Mouse (Mus musculus) intestine, embryonic 15.5 days (tissue): Measurements from ENCODE around the gene Spry1. TPM values are rescaled to one million over a fixed set of nuclear protein-coding genes. Genes with fewer than 3 reads are reported as not detected.
A peak's percentile ranks its signal among the peaks of the same experiment; 100 is the strongest.

Experiments used
- ATAC-seq: fragments of 200-750 bp; cut with Nextera tagmentation; 2 replicates; pipeline ENCODE4 v1.8.0; 2017; ENCODE audit warnings: moderate TSS enrichment, moderate library complexity
- H3K27ac ChIP-seq: fragments of 300-500 bp; sonication (generic); 2 replicates; pipeline ENCODE4 v1.5.1; 2015; ENCODE audit warnings: mild to moderate bottlenecking, inconsistent platforms
- H3K27me3 ChIP-seq: fragments of 300-500 bp; sonication (generic); replicated peaks from 2 replicates; pipeline ENCODE4 v1.6.1; 2015; ENCODE audit warnings: inconsistent platforms
- H3K36me3 ChIP-seq: fragments of 300-500 bp; sonication (generic); 2 replicates; pipeline ENCODE4 v1.6.1; 2015; ENCODE audit warnings: inconsistent platforms
- H3K4me1 ChIP-seq: fragments of 300-500 bp; sonication (generic); replicated peaks from 2 replicates; pipeline ENCODE4 v1.6.1; 2015; ENCODE audit warnings: inconsistent platforms
- H3K4me2 ChIP-seq: fragments of 300-500 bp; sonication (generic); replicated peaks from 2 replicates; pipeline ENCODE4 v1.6.1; 2015; ENCODE audit warnings: mild to moderate bottlenecking, inconsistent platforms
- H3K4me3 ChIP-seq: fragments of 300-500 bp; sonication (generic); replicated peaks from 2 replicates; pipeline ENCODE4 v1.5.1; 2015; ENCODE audit warnings: inconsistent platforms
- H3K9ac ChIP-seq: fragments of 300-500 bp; sonication (generic); 2 replicates; pipeline ENCODE4 v1.6.1; 2015; ENCODE audit warnings: inconsistent platforms
- H3K9me3 ChIP-seq: fragments of 300-500 bp; sonication (generic); 2 replicates; pipeline ENCODE4 v1.6.1; 2016; ENCODE audit warnings: inconsistent platforms
- WGBS: fragments of 180-500 bp; shearing (Covaris S2); methylation state at CpG from one replicate; pipeline ENCODE4 v1.1.7; 2015; 5-methylcytosine and 5-hydroxymethylcytosine counted together
- polyA plus RNA-seq: library from polyadenylated mRNA; unstranded; fragments of >200 nt; fragmentation: Nextera tagmentation; extraction: Ambion mirVana; gene quantifications from 2 replicates; pipeline ENCODE4 v1.2.1, GENCODE M21; 2015

Gene Spry1
- polyA plus RNA-seq, 1 experiment from 2014 or later, result 14.2 TPM

GRCm38 (mm10) chr3:37658155-37658554, 18.4 kb downstream of the Spry1 start:
- no peak overlapping the region for H3K27ac ChIP-seq
- H3K9ac ChIP-seq, result no peak overlapping the region
- peaks cover 12% of the 10 kb centered on the region; the same call in 1 of the 2 replicates for H3K4me1 ChIP-seq
- no peaks in the 10 kb centered on the region for H3K27me3 ChIP-seq
- no peak for ATAC-seq
- no peaks in the 10 kb centered on the region for H3K36me3 ChIP-seq
- H3K4me3 ChIP-seq, result no peak overlapping the region
- H3K9me3 ChIP-seq, result no peaks in the 10 kb centered on the region
- H3K4me2 ChIP-seq, result no peak overlapping the region
- 24% methylated on average over 5 of the region's 5 CpGs for WGBS

- Histone ChIP-seq H3K27me3 (no peaks in the 10 kb centered on the region), H3K4me3 (no peak overlapping the region), H3K36me3 (no peaks in the 10 kb centered on the region), H3K9ac (no peak overlapping the region), H3K27ac (no peak overlapping the region), H3K4me2 (no peak overlapping the region), H3K4me1 (peaks cover 8% of the 10 kb centered on the region; the same call in 1 of the 2 replicates), H3K9me3 (no peaks in the 10 kb centered on the region)
- 43% methylated on average over 6 of the region's 6 CpGs for WGBS
- no peak for ATAC-seq
These were observed 19.9 kb downstream of the Spry1 start for GRCm38 (mm10) chr3:37659621-37660020.

GRCm38 (mm10) chr3:37666291-37667118, 26.8 kb downstream of the Spry1 start:
- WGBS, result 15% methylated on average over 9 of the region's 9 CpGs

DNA sequence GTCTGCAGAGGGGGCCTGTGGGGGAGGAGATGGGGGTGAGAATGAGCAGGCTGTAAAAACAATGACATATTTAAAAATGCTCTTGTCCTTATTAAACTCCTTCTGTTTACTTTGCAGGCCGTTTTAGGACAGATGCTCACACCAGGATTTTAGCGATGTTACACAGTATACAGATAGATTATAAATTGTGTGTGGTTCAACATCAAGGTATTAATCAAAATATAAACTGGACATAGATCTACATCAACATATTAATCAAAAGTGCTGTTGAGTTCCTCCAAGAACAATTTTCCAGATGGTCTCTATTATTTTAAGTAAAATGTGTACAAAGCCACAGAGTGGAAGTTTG, 27.3 kb downstream of the Spry1 start:
- peak overlapping the region; percentile 17; the same call in 1 of the 2 replicates for H3K4me2 ChIP-seq
- no peaks in the 10 kb centered on the region for H3K9me3 ChIP-seq
- H3K4me3 ChIP-seq, result no peak overlapping the region
- H3K36me3 ChIP-seq, result peaks cover 4% of the 10 kb centered on the region; the same call in 1 of the 2 replicates
- no peaks in the 10 kb centered on the region for H3K27me3 ChIP-seq
- no peak for ATAC-seq
- no peak overlapping the region for H3K9ac ChIP-seq
- H3K4me1 ChIP-seq, result peaks cover 20% of the 10 kb centered on the region
- WGBS, result 3% methylated on average over 2 of the region's 2 CpGs
- no peak overlapping the region; the same call in 1 of the 2 replicates for H3K27ac ChIP-seq

More at GRCm38 (mm10) chr3:37666291-37667118, 26.8 kb downstream of the Spry1 start:
- Histone ChIP-seq H3K9me3 (no peaks in the 10 kb centered on the region), H3K36me3 (peaks cover 4% of the 10 kb centered on the region; the same call in 1 of the 2 replicates), H3K27me3 (no peaks in the 10 kb centered on the region), H3K27ac (no peak overlapping the region; the same call in 1 of the 2 replicates), H3K4me2 (peak overlapping the region; percentile 17; the same call in 1 of the 2 replicates), H3K9ac (no peak overlapping the region), H3K4me1 (peaks cover 18% of the 10 kb centered on the region), H3K4me3 (no peak overlapping the region)
- ATAC-seq, result peak; percentile 91

DNA sequence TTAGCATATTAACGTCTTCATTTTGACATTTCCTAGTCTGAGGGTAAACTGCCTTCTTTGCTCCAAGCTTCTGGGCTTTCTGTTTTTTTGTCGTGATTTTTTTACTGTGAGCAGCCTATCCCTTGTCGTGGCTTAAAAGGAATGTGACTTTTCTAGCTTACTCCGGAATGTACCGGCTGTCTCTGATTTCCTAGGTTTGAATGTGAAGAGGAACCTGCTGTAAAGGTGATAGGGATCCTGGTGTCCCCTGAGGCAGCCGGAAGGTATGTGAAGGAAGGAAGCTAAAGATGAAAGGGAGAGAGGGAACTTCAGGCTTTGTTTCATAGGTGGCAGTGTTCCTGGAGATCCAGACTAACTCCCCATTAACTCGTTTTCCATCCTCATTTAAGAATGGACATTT, 28.0 kb downstream of the Spry1 start:
- no peak for ATAC-seq
- Histone ChIP-seq H3K4me3 (no peak overlapping the region), H3K27me3 (no peaks in the 10 kb centered on the region), H3K27ac (no peak overlapping the region), H3K36me3 (peaks cover 4% of the 10 kb centered on the region; the same call in 1 of the 2 replicates), H3K4me1 (peaks cover 22% of the 10 kb centered on the region), H3K9me3 (no peaks in the 10 kb centered on the region), H3K9ac (no peak overlapping the region), H3K4me2 (no peak overlapping the region)
- 40% methylated on average over 7 of the region's 7 CpGs for WGBS

- Histone ChIP-seq H3K27me3 (no peaks in the 10 kb centered on the region), H3K4me1 (peaks cover 25% of the 10 kb centered on the region)
- no peak for ATAC-seq
These were observed 28.9 kb downstream of the Spry1 start for GRCm38 (mm10) chr3:37668652-37669051.

GRCm38 (mm10) chr3:37669100-37669499, 29.4 kb downstream of the Spry1 start:
- Histone ChIP-seq H3K9me3 (no peaks in the 10 kb centered on the region), H3K4me2 (no peak overlapping the region), H3K36me3 (peaks cover 4% of the 10 kb centered on the region; the same call in 1 of the 2 replicates), H3K27ac (no peak overlapping the region), H3K27me3 (no peaks in the 10 kb centered on the region), H3K4me1 (peaks cover 29% of the 10 kb centered on the region), H3K9ac (no peak overlapping the region), H3K4me3 (no peak overlapping the region)
- WGBS, result 98% methylated on average over 20 of the region's 20 CpGs
- no peak for ATAC-seq

More at GRCm38 (mm10) chr3:37668652-37669051, 28.9 kb downstream of the Spry1 start:
- Histone ChIP-seq H3K4me3 (no peak overlapping the region), H3K27ac (no peak overlapping the region), H3K4me2 (no peak overlapping the region), H3K9ac (no peak overlapping the region), H3K9me3 (no peaks in the 10 kb centered on the region), H3K36me3 (peaks cover 4% of the 10 kb centered on the region; the same call in 1 of the 2 replicates)
- WGBS, result 87% methylated on average over 12 of the region's 12 CpGs

GRCm38 (mm10) chr3:37672266-37673040, 32.7 kb downstream of the Spry1 start:
- no peak overlapping the region for H3K4me2 ChIP-seq
- H3K27ac ChIP-seq, result no peak overlapping the region
- peaks cover 4% of the 10 kb centered on the region; the same call in 1 of the 2 replicates for H3K36me3 ChIP-seq
- H3K4me1 ChIP-seq, result peaks cover 13% of the 10 kb centered on the region; the same call in 1 of the 2 replicates
- H3K27me3 ChIP-seq, result no peaks in the 10 kb centered on the region
- 32% methylated on average over 15 of the region's 15 CpGs for WGBS
- no peak overlapping the region for H3K9ac ChIP-seq
- no peak overlapping the region for H3K4me3 ChIP-seq
- peak; percentile 37 for ATAC-seq
- H3K9me3 ChIP-seq, result no peaks in the 10 kb centered on the region

- peaks cover 12% of the 10 kb centered on the region; the same call in 1 of the 2 replicates for H3K4me1 ChIP-seq
- no peaks in the 10 kb centered on the region for H3K27me3 ChIP-seq
- no peak overlapping the region for H3K9ac ChIP-seq
- no peaks in the 10 kb centered on the region for H3K9me3 ChIP-seq
- H3K36me3 ChIP-seq, result peaks cover 4% of the 10 kb centered on the region; the same call in 1 of the 2 replicates
- 63% methylated on average over 13 of the region's 13 CpGs for WGBS
- peak; percentile 21; the same call in 1 of the 2 replicates for ATAC-seq
- no peak overlapping the region for H3K27ac ChIP-seq
- H3K4me2 ChIP-seq, result no peak overlapping the region
- H3K4me3 ChIP-seq, result no peak overlapping the region
These were observed 33.9 kb downstream of the Spry1 start for GRCm38 (mm10) chr3:37673513-37674261.

DNA sequence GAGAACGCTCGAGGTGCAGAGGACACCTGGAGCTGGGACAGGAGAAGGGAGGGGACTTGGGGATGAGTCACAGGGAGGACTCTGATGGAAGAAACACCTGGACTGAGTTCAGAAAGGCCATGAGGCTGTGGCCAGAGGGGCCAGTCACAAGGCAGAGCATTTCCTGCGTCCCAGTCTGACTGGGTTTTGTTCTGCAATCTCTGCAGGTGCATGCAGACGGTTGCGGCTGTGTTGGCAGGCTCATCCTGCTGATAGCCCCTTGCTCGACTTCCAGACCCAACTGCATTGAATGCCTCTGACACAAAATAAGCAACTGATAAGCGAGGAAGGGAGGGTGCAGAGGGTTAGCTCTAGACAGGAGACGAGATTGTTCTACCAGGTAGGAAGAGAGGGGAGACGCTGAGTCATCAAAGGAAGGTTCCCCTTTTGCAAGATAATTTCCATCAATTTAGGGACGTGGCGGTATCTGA, 35.3 kb downstream of the Spry1 start:
- Histone ChIP-seq H3K36me3 (no peaks in the 10 kb centered on the region), H3K4me2 (no peak overlapping the region), H3K9me3 (no peaks in the 10 kb centered on the region), H3K4me3 (no peak overlapping the region), H3K27me3 (no peaks in the 10 kb centered on the region), H3K27ac (no peak overlapping the region), H3K4me1 (peaks cover 12% of the 10 kb centered on the region; the same call in 1 of the 2 replicates), H3K9ac (no peak overlapping the region)
- 63% methylated on average over 11 of the region's 11 CpGs for WGBS
- ATAC-seq, result peak; percentile 64

DNA sequence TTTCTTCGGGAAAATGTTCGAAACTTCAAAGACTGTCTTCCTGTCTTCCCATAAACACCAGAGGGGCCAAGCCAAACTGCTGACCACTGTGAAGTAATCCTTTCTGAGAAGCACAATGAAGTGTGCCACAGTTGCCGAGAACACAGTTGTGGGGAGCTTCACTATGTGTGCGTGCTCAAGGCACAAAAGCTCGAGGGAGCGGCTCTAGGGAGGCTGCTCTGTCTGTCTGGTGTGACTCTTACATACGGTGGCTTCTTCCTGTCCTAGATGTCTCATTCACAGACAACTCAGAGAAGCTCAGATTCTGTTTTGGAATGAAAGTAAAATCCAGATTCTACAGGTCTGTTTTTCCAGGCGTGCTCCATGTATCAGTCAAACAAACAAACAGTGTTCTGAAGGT, 36.5 kb downstream of the Spry1 start:
- WGBS, result 77% methylated on average over 8 of the region's 8 CpGs
- Histone ChIP-seq H3K9ac (no peak overlapping the region), H3K4me3 (no peak overlapping the region), H3K4me2 (no peak overlapping the region), H3K9me3 (no peaks in the 10 kb centered on the region), H3K4me1 (peaks cover 12% of the 10 kb centered on the region; the same call in 1 of the 2 replicates), H3K36me3 (no peaks in the 10 kb centered on the region), H3K27ac (no peak overlapping the region), H3K27me3 (no peaks in the 10 kb centered on the region)
- no peak for ATAC-seq
